Mouse (Mus musculus) spleen, adult 2 months (tissue): Measurements from ENCODE around the gene Rpl36. TPM values are rescaled to one million over a fixed set of nuclear protein-coding genes. Genes with fewer than 3 reads are reported as not detected.
"Not testable (repeated sequence)": the region's sequence is repeated elsewhere in the genome, so short reads cannot be mapped to it uniquely, and the experiment has no call there.

ENCODE experiments used
- DNase-seq, 2 experiments: peaks; one replicate each; pipeline versions ENCODE4 v3.0.0 to v3.0.0-alpha.2; 2012 to 2021; ENCODE audit warnings: low spot score in 2 of 2, low read depth in 1 of 2
- H3K27ac ChIP-seq: fragments of 200-500 bp; 2 replicates; pipeline ENCODE4 v1.5.1; 2012; ENCODE audit warnings: low read length, inconsistent platforms; ENCODE audit not compliant: insufficient read depth
- H3K27me3 ChIP-seq: fragments of 200-500 bp; 2 replicates; pipeline ENCODE4 v1.6.1; 2012; ENCODE audit warnings: mild to moderate bottlenecking, moderate library complexity, low read length, inconsistent platforms; ENCODE audit not compliant: control insufficient read depth, insufficient read depth
- H3K36me3 ChIP-seq: fragments of 200-500 bp; 2 replicates; pipeline ENCODE4 v1.6.1; 2012; ENCODE audit warnings: mild to moderate bottlenecking, low read length, inconsistent platforms; ENCODE audit not compliant: control insufficient read depth, insufficient read depth
- H3K4me1 ChIP-seq: fragments of 200-500 bp; 2 replicates; pipeline ENCODE4 v1.6.1; 2011; ENCODE audit warnings: inconsistent platforms; ENCODE audit not compliant: control insufficient read depth, insufficient read depth, insufficient read length
- H3K4me3 ChIP-seq: fragments of 200-500 bp; 2 replicates; pipeline ENCODE4 v1.5.1; 2011; ENCODE audit warnings: mild to moderate bottlenecking, inconsistent platforms; ENCODE audit not compliant: insufficient read depth, insufficient read length; ENCODE audit errors: extremely low read depth
- CTCF ChIP-seq: fragments of 200-500 bp; IDR thresholded peaks from 2 replicates; pipeline ENCODE4 v1.5.1; 2011; ENCODE audit warnings: mild to moderate bottlenecking, inconsistent platforms; ENCODE audit not compliant: insufficient read depth, insufficient read length, insufficient replicate concordance; ENCODE audit errors: extremely low read depth
- POLR2A ChIP-seq: fragments of 200-500 bp; IDR thresholded peaks from 2 replicates; pipeline ENCODE4 v1.6.1; 2011; ENCODE audit warnings: low read depth, low read length, inconsistent platforms
- WGBS: fragments of 180-500 bp; shearing (Covaris S2); methylation state at CpG from one replicate; pipeline ENCODE4 v1.1.7; 2018; 5-methylcytosine and 5-hydroxymethylcytosine counted together
- polyA plus RNA-seq: library from polyadenylated mRNA; depleted of rRNA; stranded (reverse); fragments of >200 nt; gene quantifications from 2 replicates; pipeline ENCODE4 v1.2.3, GENCODE M21; 2012

Gene Rpl36
- polyA plus RNA-seq, 1 experiment, result 2,050 TPM

DNA sequence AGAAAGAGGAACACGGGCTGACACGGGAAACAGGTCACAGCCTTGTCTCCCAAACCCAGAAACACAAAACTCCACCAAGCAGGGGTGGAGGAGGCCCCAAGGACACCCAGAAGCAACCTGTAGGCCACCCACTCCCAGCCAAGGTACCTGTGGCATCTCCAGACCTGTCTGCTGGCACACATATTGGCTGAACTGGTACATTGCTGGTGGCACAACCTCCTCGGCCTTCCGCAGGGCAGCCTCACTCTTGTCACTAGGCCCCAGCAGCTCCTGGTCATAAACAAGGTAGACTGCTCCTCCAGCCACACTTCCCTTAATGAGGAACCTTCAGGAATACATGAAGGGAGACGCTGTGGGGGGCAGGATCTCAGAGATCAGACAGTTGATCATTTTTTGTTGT is 4.5 kb upstream of the Rpl36 start:
- peaks cover 7% of the 10 kb centered on the region; the same call in 1 of the 2 replicates for H3K4me1 ChIP-seq
- 0 out of 2 replicates have a peak overlapping the region, but pooled peaks have one; percentile 15 for H3K4me3 ChIP-seq
- TF ChIP-seq POLR2A (no peak), CTCF (no peak)
- no peak for DNase-seq
- no peaks in the 10 kb centered on the region for H3K27me3 ChIP-seq
- H3K36me3 ChIP-seq, result peaks cover 28% of the 10 kb centered on the region
- no peak overlapping the region for H3K27ac ChIP-seq
- 35% methylated on average over 5 of the region's 5 CpGs for WGBS

GRCm38 (mm10) chr17:56609452-56610171 is 3.6 kb upstream of the Rpl36 start, which contains the start of gene 2410015M20Rik:
2410015M20Rik (minus strand) TSS chr17:56609771.
- Histone ChIP-seq H3K27me3 (no peaks in the 10 kb centered on the region), H3K4me1 (peaks cover 12% of the 10 kb centered on the region; the same call in 1 of the 2 replicates)
- TF ChIP-seq CTCF (no peak), POLR2A (peak; percentile 32; the same call in 1 of the 2 replicates)

DNA sequence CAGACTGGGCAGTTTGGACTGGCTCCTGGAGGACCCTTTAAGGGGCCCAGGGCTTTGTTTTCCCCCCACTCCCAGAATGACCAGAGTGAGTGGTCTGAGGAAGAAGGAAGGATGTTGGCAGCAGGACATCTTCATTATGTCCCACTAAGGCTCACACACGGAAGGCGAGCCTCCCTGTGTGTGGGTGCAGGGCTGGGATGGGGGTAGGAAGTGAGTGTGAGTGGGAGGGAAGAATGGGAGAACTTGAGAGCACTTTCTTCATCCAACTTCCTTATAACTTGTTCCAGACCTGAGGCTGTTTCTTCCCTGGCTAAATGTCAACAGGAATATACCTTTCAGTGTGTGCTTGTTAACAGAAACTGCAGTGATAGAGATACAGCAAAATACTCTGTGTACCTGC is 1.9 kb upstream of the Rpl36 start:
- WGBS, result 84% methylated on average over 2 of the region's 2 CpGs
- no peak for TF ChIP-seq CTCF
- no peak overlapping the region for H3K4me3 ChIP-seq
- H3K4me1 ChIP-seq, result peaks cover 14% of the 10 kb centered on the region; the same call in 1 of the 2 replicates
- peaks cover 23% of the 10 kb centered on the region for H3K36me3 ChIP-seq
- H3K27me3 ChIP-seq, result no peaks in the 10 kb centered on the region
- H3K27ac ChIP-seq, result no peak overlapping the region
- no peak for DNase-seq

More at GRCm38 (mm10) chr17:56609452-56610171, 3.6 kb upstream of the Rpl36 start, which contains the start of gene 2410015M20Rik:
- Histone ChIP-seq H3K27ac (peak within 1 kb of the TSS; percentile 86), H3K36me3 (peaks cover 23% of the 10 kb centered on the region), H3K4me3 (peak within 1 kb of the TSS; percentile 88)
- under 1% methylated on average over 44 of the region's 44 CpGs for WGBS
- peak; percentile 92 to 94 for DNase-seq

DNA sequence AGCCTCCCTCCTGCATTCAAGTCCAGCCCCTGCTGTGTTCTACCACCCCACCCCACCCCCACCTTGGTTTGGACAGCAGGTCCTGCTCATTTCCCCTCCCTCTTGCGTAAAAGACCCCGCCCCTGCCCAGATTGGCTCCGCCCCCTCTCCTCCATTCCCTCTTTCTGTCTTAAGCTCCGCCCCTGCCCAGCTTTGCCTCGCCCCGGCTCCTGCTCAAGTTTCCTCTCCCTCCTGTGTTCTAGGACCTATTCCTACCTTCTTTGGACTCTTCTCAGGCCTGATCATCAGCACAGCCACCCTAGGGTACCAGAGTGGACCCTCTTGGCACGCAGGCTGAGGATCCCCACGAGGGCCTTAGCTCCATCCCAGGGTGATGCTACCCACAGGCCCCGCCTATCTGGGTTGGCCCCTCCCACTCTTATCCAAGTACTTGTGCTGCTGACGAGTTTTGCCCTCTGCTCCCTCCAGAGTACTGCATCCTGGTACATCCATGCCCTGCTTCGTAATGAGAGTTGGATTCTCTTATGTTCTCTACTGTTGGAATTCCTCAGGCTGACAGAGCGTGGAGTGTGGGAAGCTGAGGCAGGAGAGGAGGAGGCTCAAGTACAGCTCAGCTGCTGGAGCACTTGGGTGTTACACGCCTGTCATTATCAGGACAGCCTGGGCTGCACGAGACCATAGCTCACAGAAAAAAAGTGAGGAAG is 1.2 kb upstream of the Rpl36 start:
- WGBS, result 49% methylated on average over 13 of the region's 14 CpGs
- Histone ChIP-seq H3K36me3 (peaks cover 20% of the 10 kb centered on the region), H3K27ac (no peak overlapping the region), H3K4me3 (no peak overlapping the region), H3K27me3 (no peaks in the 10 kb centered on the region), H3K4me1 (peaks cover 14% of the 10 kb centered on the region; the same call in 1 of the 2 replicates)
- no peak for TF ChIP-seq POLR2A
- no peak for TF ChIP-seq CTCF
- no peak for DNase-seq

- not testable (repeated sequence) for H3K4me3 ChIP-seq, H3K27me3 ChIP-seq, DNase-seq, H3K27ac ChIP-seq
- Histone ChIP-seq H3K4me1 (peaks cover 14% of the 10 kb centered on the region; the same call in 1 of the 2 replicates), H3K36me3 (peaks cover 23% of the 10 kb centered on the region)
- WGBS, result 89% methylated on average over 10 of the region's 10 CpGs
Measured at GRCm38 (mm10) chr17:56612565-56612939, 664 bp upstream of the Rpl36 start.

- WGBS, result under 1% methylated on average over 26 of the region's 26 CpGs
- DNase-seq, H3K27me3 ChIP-seq: not testable (repeated sequence)
- H3K4me1 ChIP-seq, result peaks cover 11% of the 10 kb centered on the region; the same call in 1 of the 2 replicates
- peak overlapping the region; percentile 70 for H3K4me3 ChIP-seq
- peaks cover 31% of the 10 kb centered on the region for H3K36me3 ChIP-seq
- peak overlapping the region; percentile 74 for H3K27ac ChIP-seq
Measured at GRCm38 (mm10) chr17:56613893-56614292, 677 bp downstream of the Rpl36 start.
